Mouse (Mus musculus) heart, embryonic 15.5 days (tissue): ENCODE data around the gene Prkab2. TPM values are rescaled to one million over a fixed set of nuclear protein-coding genes. Genes with fewer than 3 reads are reported as not detected.

Experiments used
- ATAC-seq: fragments of 200-750 bp; cut with Nextera tagmentation; replicated peaks from 2 replicates; pipeline ENCODE4 v1.8.0; 2017; ENCODE audit warnings: low read depth, moderate TSS enrichment; ENCODE audit not compliant: insufficient number of reproducible peaks, insufficient read depth, low FRiP score
- H3K27ac ChIP-seq: fragments of 300-500 bp; sonication (generic); 2 replicates; pipeline ENCODE4 v1.5.1; 2015; ENCODE audit warnings: mild to moderate bottlenecking, inconsistent platforms
- H3K27me3 ChIP-seq: fragments of 300-500 bp; sonication (generic); 2 replicates; pipeline ENCODE4 v1.6.1; 2015; ENCODE audit warnings: inconsistent platforms
- H3K36me3 ChIP-seq: fragments of 300-500 bp; sonication (generic); 2 replicates; pipeline ENCODE4 v1.6.1; 2015; ENCODE audit warnings: mild to moderate bottlenecking, inconsistent platforms
- H3K4me1 ChIP-seq: fragments of 300-500 bp; sonication (generic); replicated peaks from 2 replicates; pipeline ENCODE4 v1.6.1; 2015; ENCODE audit warnings: inconsistent platforms
- H3K4me2 ChIP-seq: fragments of 300-500 bp; sonication (generic); 2 replicates; pipeline ENCODE4 v1.6.1; 2015; ENCODE audit warnings: inconsistent platforms, mild to moderate bottlenecking, moderate library complexity
- H3K4me3 ChIP-seq: fragments of 300-500 bp; sonication (generic); 2 replicates; pipeline ENCODE4 v1.5.1; 2015; ENCODE audit warnings: mild to moderate bottlenecking, inconsistent platforms
- H3K9ac ChIP-seq: fragments of 300-500 bp; sonication (generic); 2 replicates; pipeline ENCODE4 v1.6.1; 2015; ENCODE audit warnings: mild to moderate bottlenecking, inconsistent platforms
- H3K9me3 ChIP-seq: fragments of 300-500 bp; sonication (generic); replicated peaks from 2 replicates; pipeline ENCODE4 v1.6.1; 2016; ENCODE audit warnings: inconsistent platforms
- WGBS: fragments of 180-500 bp; shearing (Covaris S2); methylation state at CpG from one replicate; pipeline ENCODE4 v1.1.7; 2015; ENCODE audit warnings: mixed read lengths; 5-methylcytosine and 5-hydroxymethylcytosine counted together
- polyA plus RNA-seq: library from polyadenylated mRNA; unstranded; fragments of >200 nt; fragmentation: Nextera tagmentation; extraction: Ambion mirVana; gene quantifications from 2 replicates; pipeline ENCODE4 v1.2.1, GENCODE M21; 2015

The Prkab2 gene
- 14.0 and 15.5 TPM in 2 replicates for polyA plus RNA-seq

DNA sequence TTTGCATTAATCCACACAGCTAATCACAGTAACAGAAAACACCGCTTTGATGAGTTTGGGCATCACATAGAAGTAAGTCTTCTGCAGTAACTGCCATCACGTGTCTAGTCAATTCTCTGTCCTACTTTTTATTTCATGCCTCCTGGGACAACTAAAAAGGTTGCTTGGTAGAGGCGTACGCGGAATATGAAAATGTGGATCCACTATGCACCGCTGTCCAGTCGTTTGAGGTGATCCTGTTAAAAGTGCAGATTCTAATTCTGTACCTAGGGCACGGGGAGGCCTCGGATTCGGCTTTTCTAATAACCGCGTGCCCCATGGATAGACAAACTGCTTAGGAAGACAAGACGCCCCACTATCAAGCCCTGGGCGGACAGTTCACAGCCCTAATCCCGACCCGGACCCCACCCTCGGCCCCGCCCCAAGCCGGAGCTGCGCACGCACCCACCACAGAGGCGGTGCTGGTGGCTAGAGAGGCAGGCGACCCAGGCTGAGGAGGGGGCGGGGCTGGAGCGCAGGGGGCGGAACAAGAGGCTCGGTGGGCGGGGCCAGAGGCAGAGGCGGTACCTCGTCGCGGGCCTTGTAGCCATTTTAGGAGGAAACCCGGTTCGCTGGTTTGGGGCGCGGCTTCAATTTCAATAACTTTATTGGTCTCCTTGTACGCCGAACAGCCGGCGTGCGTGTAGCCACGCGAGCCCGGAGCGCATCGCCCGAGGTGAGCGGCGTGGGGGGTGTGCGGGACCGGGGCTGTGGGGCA lies at the start of gene Prkab2:
Prkab2 (plus strand) TSS at position 539 of the 757 bp plus-strand sequence.
- Histone ChIP-seq H3K4me2 (peak within 1 kb of the TSS; percentile 78), H3K9ac (peak within 1 kb of the TSS; percentile 67), H3K27ac (peak within 1 kb of the TSS; percentile 81), H3K27me3 (no peaks in the 10 kb centered on the region), H3K4me3 (peak within 1 kb of the TSS; percentile 67), H3K36me3 (no peaks in the 10 kb centered on the region), H3K9me3 (no peaks in the 10 kb centered on the region), H3K4me1 (peaks cover 30% of the 10 kb centered on the region)
- WGBS, result 1% methylated on average over 51 of the region's 51 CpGs
- peak; percentile 94 for ATAC-seq

DNA sequence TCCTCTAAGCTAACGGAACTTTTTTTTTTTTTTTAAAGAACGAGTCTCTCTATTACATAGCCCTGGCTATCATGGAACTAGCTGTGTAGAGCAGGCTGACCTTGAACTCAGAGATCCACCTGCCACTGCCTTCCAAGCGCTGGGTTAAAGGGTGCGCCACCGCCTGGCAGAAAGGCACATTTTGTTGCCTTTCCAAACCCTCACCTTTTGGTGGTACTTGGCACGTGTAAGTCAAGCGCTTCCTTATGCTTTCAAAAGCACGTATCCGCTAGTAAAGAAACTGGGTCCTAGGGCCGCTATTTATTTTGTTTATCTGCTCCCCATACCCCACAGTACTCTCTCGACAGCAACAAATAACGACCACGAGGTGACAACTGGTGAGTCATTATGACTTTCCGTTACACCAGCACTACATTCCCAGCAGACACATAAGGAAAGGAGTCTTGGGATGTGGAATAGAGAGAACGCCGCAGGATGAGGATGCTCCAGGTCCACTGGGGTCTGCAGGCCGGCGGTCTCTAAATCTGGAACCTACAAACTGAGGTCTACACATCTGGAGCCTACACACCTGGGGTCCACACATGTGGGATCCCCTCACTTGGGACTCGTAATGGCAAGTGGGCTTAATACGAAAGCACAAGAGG lies 48.7 kb upstream of the Prkab2 start:
- H3K9me3 ChIP-seq, result no peaks in the 10 kb centered on the region
- H3K27ac ChIP-seq, result peak overlapping the region; percentile 95
- H3K27me3 ChIP-seq, result no peaks in the 10 kb centered on the region
- peak overlapping the region; percentile 84 for H3K4me3 ChIP-seq
- H3K4me2 ChIP-seq, result peak overlapping the region; percentile 85
- H3K4me1 ChIP-seq, result peaks cover 6% of the 10 kb centered on the region; the same call in 1 of the 2 replicates
- H3K36me3 ChIP-seq, result no peaks in the 10 kb centered on the region
- peak; percentile 40 for ATAC-seq
- 2% methylated on average over 20 of the region's 20 CpGs for WGBS
- peak overlapping the region; percentile 85 for H3K9ac ChIP-seq

DNA sequence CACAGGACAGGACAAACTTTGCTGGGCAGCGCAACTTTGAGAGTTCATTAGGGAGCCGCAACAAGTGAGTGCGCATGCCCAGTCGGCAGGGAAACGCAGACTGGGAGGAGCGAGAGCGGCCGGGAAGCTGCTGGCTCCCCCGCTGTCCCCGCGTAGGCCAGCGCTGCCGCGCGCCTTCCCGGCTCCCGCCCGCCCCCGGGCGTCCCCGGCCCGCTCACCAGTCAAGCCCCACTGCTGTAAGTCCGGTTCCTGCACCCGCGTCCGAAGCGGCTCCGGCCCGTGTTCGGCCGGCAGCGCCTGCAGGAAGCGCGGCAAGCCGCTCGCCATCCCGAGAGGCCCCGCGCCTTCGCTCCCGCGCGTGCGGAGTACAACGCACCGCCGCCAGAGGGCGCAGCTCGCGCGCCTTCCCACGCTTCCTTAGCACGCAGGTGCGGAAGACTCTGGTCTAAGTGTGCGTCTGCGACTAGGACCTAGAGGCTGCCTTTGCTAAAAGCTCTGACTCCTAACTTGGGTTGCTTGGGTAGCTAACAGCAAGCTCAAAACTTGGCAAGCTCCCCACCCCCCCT lies 48.1 kb upstream of the Prkab2 start, which contains the start of gene Chd1l:
Chd1l (minus strand) TSS at position 359 of the 566 bp plus-strand sequence.
- Histone ChIP-seq H3K9ac (peak within 1 kb of the TSS; percentile 85), H3K36me3 (no peaks in the 10 kb centered on the region), H3K4me2 (peak within 1 kb of the TSS; percentile 85), H3K4me1 (peaks cover 6% of the 10 kb centered on the region; the same call in 1 of the 2 replicates), H3K4me3 (peak within 1 kb of the TSS; percentile 84), H3K27me3 (no peaks in the 10 kb centered on the region), H3K9me3 (no peaks in the 10 kb centered on the region), H3K27ac (peak within 1 kb of the TSS; percentile 95)
- 1% methylated on average over 56 of the region's 56 CpGs for WGBS
- ATAC-seq, result peak; percentile 89

- H3K4me3 ChIP-seq, result no peak overlapping the region
- 89% methylated on average over 6 of the region's 6 CpGs for WGBS
- no peak for ATAC-seq
- no peaks in the 10 kb centered on the region for H3K9me3 ChIP-seq
- no peak overlapping the region for H3K4me2 ChIP-seq
- peaks cover 6% of the 10 kb centered on the region; the same call in 1 of the 2 replicates for H3K4me1 ChIP-seq
- H3K36me3 ChIP-seq, result no peaks in the 10 kb centered on the region
- no peaks in the 10 kb centered on the region for H3K27me3 ChIP-seq
- no peak overlapping the region for H3K9ac ChIP-seq
- H3K27ac ChIP-seq, result no peak overlapping the region
Observed at GRCm38 (mm10) chr3:97611021-97611420, 47.0 kb upstream of the Prkab2 start.

DNA sequence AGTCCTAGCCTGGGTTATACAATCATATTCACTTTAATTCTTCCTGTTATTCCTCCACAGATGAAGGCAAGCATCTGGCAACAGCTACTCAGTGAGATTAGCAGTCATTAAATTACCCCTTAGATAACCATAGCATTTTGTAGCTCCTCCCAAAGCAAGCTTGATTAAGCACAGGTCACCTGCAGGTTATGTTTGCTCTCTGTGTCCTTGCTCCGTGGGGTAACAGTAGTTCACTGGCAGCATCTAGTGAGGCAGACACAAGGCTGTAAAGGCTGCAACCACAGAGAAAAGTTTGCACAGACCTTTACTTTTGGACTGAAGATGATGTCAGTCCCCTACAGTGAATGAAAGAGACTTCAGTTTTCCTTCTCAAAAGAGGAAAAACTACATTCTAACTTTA lies 42.8 kb upstream of the Prkab2 start:
- H3K36me3 ChIP-seq, result no peaks in the 10 kb centered on the region
- no peaks in the 10 kb centered on the region for H3K9me3 ChIP-seq
- no peak overlapping the region for H3K9ac ChIP-seq
- H3K4me2 ChIP-seq, result no peak overlapping the region
- 12% methylated on average over 1 of the region's 1 CpGs for WGBS
- H3K27me3 ChIP-seq, result no peaks in the 10 kb centered on the region
- ATAC-seq, result no peak
- peaks cover 2% of the 10 kb centered on the region; the same call in 1 of the 2 replicates for H3K4me1 ChIP-seq
- H3K4me3 ChIP-seq, result no peak overlapping the region
- H3K27ac ChIP-seq, result no peak overlapping the region

DNA sequence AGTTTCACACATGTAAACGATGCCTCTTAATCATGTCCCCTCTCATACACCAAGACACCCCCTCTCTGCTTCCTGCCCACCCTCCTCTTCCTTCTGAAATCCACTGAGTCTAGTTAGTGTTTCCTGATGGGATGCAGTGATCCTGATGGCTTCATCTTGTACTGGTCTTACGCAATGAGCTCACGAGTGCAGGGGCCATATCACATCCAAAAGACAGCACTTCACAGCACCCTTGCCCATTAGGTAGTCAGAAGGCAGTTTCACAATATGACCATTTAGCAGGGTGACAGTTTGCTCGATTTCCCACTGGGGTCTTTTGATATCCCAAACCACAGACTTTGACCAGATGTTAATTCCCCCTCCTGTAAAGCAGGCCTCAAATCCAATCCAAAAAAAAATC lies 42.1 kb upstream of the Prkab2 start:
- Histone ChIP-seq H3K27ac (no peak overlapping the region), H3K9ac (no peak overlapping the region), H3K4me2 (no peak overlapping the region), H3K4me1 (no peaks in the 10 kb centered on the region), H3K27me3 (no peaks in the 10 kb centered on the region), H3K4me3 (no peak overlapping the region), H3K9me3 (no peaks in the 10 kb centered on the region), H3K36me3 (no peaks in the 10 kb centered on the region)
- WGBS, result 78% methylated on average over 4 of the region's 4 CpGs
- no peak for ATAC-seq

DNA sequence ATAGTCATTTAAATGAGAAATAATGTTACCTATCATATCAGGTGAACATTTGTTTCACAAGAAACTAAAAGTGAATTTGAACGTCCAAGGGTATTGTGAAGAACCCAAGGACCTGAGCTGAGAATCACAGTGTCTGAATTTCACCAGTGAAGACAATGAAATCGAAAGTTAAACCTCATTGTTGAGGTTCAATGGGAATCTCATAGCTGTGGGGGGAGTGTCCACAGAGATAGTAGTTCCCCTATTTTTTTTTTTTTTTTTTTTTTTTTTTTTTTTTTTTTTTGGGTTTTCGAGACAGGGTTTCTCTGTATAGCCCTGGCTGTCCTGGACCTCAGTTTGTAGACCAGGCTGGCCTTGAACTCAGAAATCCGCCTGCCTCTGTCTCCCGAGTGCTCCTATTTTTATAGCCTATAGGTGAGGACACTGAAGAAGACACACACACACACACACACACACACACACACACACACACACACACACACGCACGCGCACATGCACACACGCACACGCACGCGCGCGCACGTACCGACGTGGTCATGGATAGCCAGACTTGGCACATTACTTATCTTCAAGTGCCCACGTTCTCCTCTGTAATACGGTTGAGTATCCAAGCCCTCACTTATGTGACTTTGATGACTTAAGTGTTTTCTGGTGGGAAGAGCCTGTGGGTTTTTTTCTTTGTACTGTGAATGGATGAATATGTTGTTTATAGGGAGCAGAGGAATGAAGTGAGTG lies 40.7 kb upstream of the Prkab2 start:
- Histone ChIP-seq H3K9ac (no peak overlapping the region), H3K4me1 (no peaks in the 10 kb centered on the region), H3K4me2 (no peak overlapping the region), H3K9me3 (no peaks in the 10 kb centered on the region), H3K27ac (no peak overlapping the region), H3K4me3 (no peak overlapping the region), H3K36me3 (no peaks in the 10 kb centered on the region), H3K27me3 (no peaks in the 10 kb centered on the region)
- no peak for ATAC-seq
- WGBS, result 88% methylated on average over 18 of the region's 19 CpGs

DNA sequence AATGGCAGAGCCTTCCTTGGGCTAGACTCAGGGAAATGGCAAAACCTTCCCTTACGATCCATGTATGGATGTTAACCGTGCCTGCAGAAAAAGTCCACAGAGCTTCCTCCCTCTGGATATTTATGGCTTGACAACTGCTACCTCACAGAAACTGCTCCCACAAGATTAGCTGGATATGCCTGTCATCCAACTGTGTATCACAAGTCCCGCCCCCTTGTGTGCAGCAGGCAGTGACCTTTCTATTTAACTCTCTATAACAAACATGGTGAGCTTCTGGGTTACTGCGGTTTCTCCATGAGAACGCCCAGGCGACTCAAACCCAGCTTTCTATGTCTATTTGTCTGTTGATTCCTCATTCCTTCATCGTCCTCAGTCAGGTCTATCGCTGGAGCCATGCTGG lies 40.1 kb upstream of the Prkab2 start:
- 73% methylated on average over 8 of the region's 8 CpGs for WGBS
- no peaks in the 10 kb centered on the region for H3K36me3 ChIP-seq
- no peak overlapping the region for H3K4me2 ChIP-seq
- no peaks in the 10 kb centered on the region for H3K4me1 ChIP-seq
- H3K4me3 ChIP-seq, result no peak overlapping the region
- H3K9me3 ChIP-seq, result no peaks in the 10 kb centered on the region
- no peak for ATAC-seq
- no peak overlapping the region for H3K9ac ChIP-seq
- H3K27ac ChIP-seq, result no peak overlapping the region
- no peaks in the 10 kb centered on the region for H3K27me3 ChIP-seq

DNA sequence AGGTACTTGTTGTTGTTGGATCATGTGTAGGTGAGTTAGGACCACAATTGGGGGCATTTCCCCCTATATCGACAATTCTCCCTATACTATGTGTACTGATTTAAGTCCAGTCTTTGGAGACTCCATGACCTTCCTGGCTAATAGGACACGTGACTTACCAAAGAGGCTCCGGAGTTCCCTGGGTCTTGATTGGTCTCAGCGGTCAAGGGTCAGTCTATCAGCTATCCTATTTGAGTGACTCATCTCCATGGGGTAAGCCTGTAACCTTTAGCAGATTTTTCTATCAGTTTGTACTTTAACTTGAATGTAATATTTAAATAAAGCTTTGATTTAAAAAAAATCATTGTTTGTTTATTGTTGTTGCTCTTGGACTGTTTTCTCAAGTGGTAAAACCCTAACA lies 37.3 kb upstream of the Prkab2 start:
- Histone ChIP-seq H3K4me2 (no peak overlapping the region), H3K4me3 (no peak overlapping the region), H3K27ac (no peak overlapping the region), H3K4me1 (no peaks in the 10 kb centered on the region), H3K27me3 (no peaks in the 10 kb centered on the region), H3K36me3 (no peaks in the 10 kb centered on the region), H3K9ac (no peak overlapping the region), H3K9me3 (no peaks in the 10 kb centered on the region)
- WGBS, result 86% methylated on average over 4 of the region's 4 CpGs
- no peak for ATAC-seq

DNA sequence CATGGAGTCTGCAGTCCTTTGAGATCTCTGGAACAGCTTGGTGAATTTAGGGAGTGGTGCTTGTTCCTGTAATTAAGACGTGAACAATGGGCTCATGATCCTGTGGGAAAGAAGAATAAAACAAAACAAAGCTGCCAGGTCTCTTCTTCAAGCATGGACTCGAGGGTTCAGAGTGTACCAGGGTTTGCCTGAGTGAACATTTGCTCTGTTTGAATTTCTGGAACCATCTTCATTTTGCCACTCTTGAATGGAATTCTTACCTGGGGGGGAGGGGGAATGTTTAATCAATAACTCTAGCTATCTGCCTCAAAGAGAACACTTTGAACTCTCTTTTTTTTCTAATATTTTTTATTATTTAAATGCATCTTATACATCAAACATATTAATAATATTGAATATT lies 33.4 kb upstream of the Prkab2 start:
- ATAC-seq, result no peak

DNA sequence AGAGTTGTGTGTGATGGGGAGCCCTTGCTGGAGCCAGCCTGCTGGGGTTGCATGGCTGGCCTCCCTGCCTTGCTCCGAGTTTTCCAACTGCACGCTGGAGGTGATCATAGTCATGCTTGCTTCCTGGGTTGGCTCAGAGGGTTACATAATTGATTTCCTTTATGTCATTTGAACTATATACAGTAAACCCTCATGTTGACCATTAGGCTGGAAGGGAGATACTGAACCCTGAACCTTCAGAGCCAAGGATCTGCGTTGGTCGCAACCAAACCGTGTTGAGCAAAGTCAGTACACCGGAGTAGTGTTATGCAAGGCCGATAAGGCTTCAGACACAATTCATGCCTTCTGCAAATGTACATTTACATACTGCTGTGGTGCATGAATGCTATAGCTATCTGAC lies 30.1 kb upstream of the Prkab2 start:
- peak overlapping the region; percentile 59 for H3K4me3 ChIP-seq
- H3K27ac ChIP-seq, result no peak overlapping the region
- no peaks in the 10 kb centered on the region for H3K9me3 ChIP-seq
- H3K4me1 ChIP-seq, result peaks cover 8% of the 10 kb centered on the region
- H3K36me3 ChIP-seq, result no peaks in the 10 kb centered on the region
- peak overlapping the region; percentile 53; the same call in 1 of the 2 replicates for H3K9ac ChIP-seq
- H3K4me2 ChIP-seq, result peak overlapping the region; percentile 80
- ATAC-seq, result no peak
- no peaks in the 10 kb centered on the region for H3K27me3 ChIP-seq
- 71% methylated on average over 7 of the region's 7 CpGs for WGBS

More for the DNA sequence above, 33.4 kb upstream of the Prkab2 start:
- peaks cover 8% of the 10 kb centered on the region for H3K4me1 ChIP-seq
- no peak overlapping the region for H3K4me2 ChIP-seq
- H3K9me3 ChIP-seq, result no peaks in the 10 kb centered on the region
- no peak overlapping the region for H3K27ac ChIP-seq
- H3K9ac ChIP-seq, result no peak overlapping the region
- no peaks in the 10 kb centered on the region for H3K27me3 ChIP-seq
- WGBS, result 55% methylated on average over 2 of the region's 2 CpGs
- H3K36me3 ChIP-seq, result no peaks in the 10 kb centered on the region
- H3K4me3 ChIP-seq, result no peak overlapping the region
